In the genomic region with DNA sequence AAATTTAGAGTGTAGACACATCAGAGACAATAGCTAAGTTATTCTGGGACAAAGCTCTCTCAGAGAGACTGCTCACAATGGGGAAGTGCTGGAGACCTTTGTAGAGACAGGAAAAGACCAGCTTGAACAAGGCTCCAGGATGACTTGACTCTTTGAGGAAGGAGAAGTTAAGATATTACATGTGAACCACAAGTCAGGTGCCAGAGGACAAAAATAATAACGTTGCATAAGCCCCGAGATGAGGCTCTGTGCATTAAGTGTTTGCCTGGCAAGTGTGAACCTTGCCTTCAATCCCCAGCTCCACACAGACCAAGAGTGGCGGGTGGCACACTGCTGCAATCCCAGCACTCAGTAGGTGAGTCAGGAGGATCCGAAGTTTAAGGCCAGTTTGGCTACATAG, we compare ENCODE assay signal across 17 mouse cellular contexts. TPM values are rescaled to one million over a fixed set of nuclear protein-coding genes. Genes with fewer than 3 reads are reported as not detected.
DNase-seq lines count a peak whose midpoint lies in the region; ATAC-seq lines count a peak whose summit lies in the region.
"Had no signal": no experiment of that assay in that cellular context is flagged by ENCODE, and none has a peak within 500 bp of the region (broad histone marks: within the 10 kb centered on the region; RNA-seq: fewer than 3 reads in every experiment).

No protein-coding gene starts in this region.

- no peaks in the 10 kb centered on the region for H3K9me3 ChIP-seq in liver, embryonic 12.5 days (replicated peaks)
- no peaks in the 10 kb centered on the region for H3K9me3 ChIP-seq in heart, embryonic 10.5 days
- H3K9me3 ChIP-seq in forebrain, embryonic 11.5 days (ENCODE audit: control insufficient read depth, low read length): no peaks in the 10 kb centered on the region
- H3K9me3 ChIP-seq: embryonic facial prominence, embryonic 12.5 days; forebrain, embryonic 10.5 days had no signal

- no peak for ATAC-seq in liver, embryonic 12.5 days
- ATAC-seq in monocyte, adult 5-6 weeks (replicated peaks; ENCODE audit: insufficient number of reproducible peaks, low FRiP score, low TSS enrichment, poor library complexity, severe bottlenecking): peak; percentile 65
- no peak for ATAC-seq in forebrain, embryonic 11.5 days (replicated peaks; ENCODE audit: low FRiP score)

- peaks cover 7% of the 10 kb centered on the region; the same call in 1 of the 2 replicates for H3K27me3 ChIP-seq in liver, embryonic 12.5 days (replicated peaks)
- peaks cover 40% of the 10 kb centered on the region for H3K27me3 ChIP-seq in heart, embryonic 10.5 days (ENCODE audit: insufficient read depth, poor library complexity, severe bottlenecking)
- H3K27me3 ChIP-seq in forebrain, embryonic 11.5 days (ENCODE audit: control insufficient read depth, insufficient read depth, low read length): peaks cover 9% of the 10 kb centered on the region; the same call in 1 of the 2 replicates

- H3K36me3 ChIP-seq in liver, embryonic 12.5 days: no peaks in the 10 kb centered on the region
- H3K36me3 ChIP-seq in heart, embryonic 10.5 days: no peaks in the 10 kb centered on the region
- no peaks in the 10 kb centered on the region for H3K36me3 ChIP-seq in forebrain, embryonic 11.5 days (ENCODE audit: control insufficient read depth, insufficient read depth, low read length)
- H3K36me3 ChIP-seq: embryonic facial prominence, embryonic 12.5 days; forebrain, embryonic 10.5 days had no signal

- 0 out of 2 replicates have a peak overlapping the region, but pooled peaks have one; percentile 6 for H3K4me2 ChIP-seq in liver, embryonic 12.5 days
- no peak overlapping the region for H3K4me2 ChIP-seq in forebrain, embryonic 11.5 days (ENCODE audit: low read depth, low read length, severe bottlenecking)
- H3K4me2 ChIP-seq: embryonic facial prominence, embryonic 12.5 days; heart, embryonic 11.5 days; hindbrain, embryonic 14.5 days had no signal

- no peak overlapping the region for H3K9ac ChIP-seq in liver, embryonic 12.5 days
- H3K9ac ChIP-seq in forebrain, embryonic 11.5 days (ENCODE audit: low read length): no peak overlapping the region
- H3K9ac ChIP-seq: embryonic facial prominence, embryonic 12.5 days; hindbrain, embryonic 14.5 days had no signal

- H3K4me1 ChIP-seq in liver, embryonic 12.5 days: peaks cover 52% of the 10 kb centered on the region
- no peaks in the 10 kb centered on the region for H3K4me1 ChIP-seq in heart, embryonic 10.5 days
- H3K4me1 ChIP-seq in forebrain, embryonic 11.5 days (replicated peaks; ENCODE audit: control insufficient read depth, insufficient read depth, low read length): peaks cover 4% of the 10 kb centered on the region; the same call in 1 of the 2 replicates

- WGBS in liver, embryonic 12.5 days (ENCODE audit: insufficient replicate concordance): 46% methylated on average over 4 of the region's 4 CpGs
- 66% methylated on average over 4 of the region's 4 CpGs for WGBS in heart, embryonic 10.5 days
- WGBS in forebrain, embryonic 11.5 days: 81% methylated on average over 4 of the region's 4 CpGs

- intact Hi-C loops in gastrocnemius, postnatal 36 days (cut with DNase I): loop anchor here (5.0 kb wide), 1 partner anchor 192 kb away; no protein-coding TSS in a partner anchor

- peak; percentile 59 for DNase-seq in lung, postnatal 36 days
- DNase-seq in lung, postnatal 25 days (ENCODE audit: low spot score): no peak
- peak; percentile 95 for DNase-seq in MEL-GATA-1-ER (ENCODE audit: extremely low read depth, low read depth)
- no peak for DNase-seq in gastrocnemius, postnatal 36 days
- DNase-seq in heart, embryonic 10.5 days (ENCODE audit: low spot score): no peak
- DNase-seq in forebrain, embryonic 11.5 days (ENCODE audit: low spot score): no peak
- DNase-seq: cerebellum, adult 9-10 months; right cerebral cortex, postnatal 4 days had no signal

- H3K27ac ChIP-seq in liver, embryonic 12.5 days: peak overlapping the region; percentile 95
- no peak overlapping the region for H3K27ac ChIP-seq in heart, embryonic 10.5 days
- H3K27ac ChIP-seq in forebrain, embryonic 11.5 days (ENCODE audit: low read depth, low read length): no peak overlapping the region
- H3K27ac ChIP-seq: embryonic facial prominence, embryonic 12.5 days; forebrain, embryonic 10.5 days; hindbrain, embryonic 14.5 days had no signal

- no peak overlapping the region for H3K4me3 ChIP-seq in liver, embryonic 12.5 days
- no peak overlapping the region for H3K4me3 ChIP-seq in heart, embryonic 10.5 days
- no peak overlapping the region for H3K4me3 ChIP-seq in forebrain, embryonic 11.5 days (ENCODE audit: low read depth, low read length)
- H3K4me3 ChIP-seq: embryonic facial prominence, embryonic 12.5 days; forebrain, embryonic 10.5 days; myocyte had no signal

RNA-seq across cellular contexts. Expression of gene Ifnar2, which starts 18.0 kb away (rescaled TPM):
- 63.5 and 65.7 TPM in 2 replicates for polyA plus RNA-seq in liver, embryonic 12.5 days (2016; fragmentation: Nextera tagmentation; extraction: Ambion mirVana)
- 188 to 243 TPM (median 214 TPM) in 3 replicates for total RNA-seq in monocyte, adult 5-6 weeks (2017)
- 1 to 10 TPM; 7.1 to 7.3 TPM for total RNA-seq in gastrocnemius, postnatal 36 days (2021)
- polyA plus RNA-seq in heart, embryonic 10.5 days (2016; fragmentation: Nextera tagmentation; extraction: Ambion mirVana): 42.2 and 48.8 TPM in 2 replicates
- polyA plus RNA-seq in forebrain, embryonic 11.5 days (2014; fragmentation: Nextera tagmentation; extraction: Ambion mirVana): 29.6 and 32.3 TPM in 2 replicates

RNA-seq across cellular contexts. Expression of gene Gm21970, which starts 36.9 kb away (rescaled TPM):
- polyA plus RNA-seq in liver, embryonic 12.5 days (2016; fragmentation: Nextera tagmentation; extraction: Ambion mirVana): not detected in 2 replicates
- total RNA-seq in monocyte, adult 5-6 weeks (2017): not detected in 3 replicates
- total RNA-seq in gastrocnemius, postnatal 36 days (2021): not detected
- not detected in 2 replicates for polyA plus RNA-seq in heart, embryonic 10.5 days (2016; fragmentation: Nextera tagmentation; extraction: Ambion mirVana)
- 1.0 TPM in 1 of 2 replicates, not detected in the other for polyA plus RNA-seq in forebrain, embryonic 11.5 days (2014; fragmentation: Nextera tagmentation; extraction: Ambion mirVana)
- total RNA-seq: left cerebral cortex, postnatal 36 days had no signal
- polyA plus RNA-seq: embryonic facial prominence, embryonic 12.5 days; forebrain, embryonic 10.5 days; heart, embryonic 11.5 days; hindbrain, embryonic 14.5 days; kidney, adult 2 months; myocyte had no signal

RNA-seq across cellular contexts. Expression of gene Il10rb, which starts 51.4 kb away (rescaled TPM):
- 26.0 and 27.0 TPM in 2 replicates for polyA plus RNA-seq in liver, embryonic 12.5 days (2016; fragmentation: Nextera tagmentation; extraction: Ambion mirVana)
- total RNA-seq in monocyte, adult 5-6 weeks (2017): 86.7 to 144 TPM (median 102 TPM) in 3 replicates
- 1 to 10 TPM; 6.6 to 6.7 TPM for total RNA-seq in gastrocnemius, postnatal 36 days (2021)
- 29.6 and 37.0 TPM in 2 replicates for polyA plus RNA-seq in heart, embryonic 10.5 days (2016; fragmentation: Nextera tagmentation; extraction: Ambion mirVana)
- polyA plus RNA-seq in forebrain, embryonic 11.5 days (2014; fragmentation: Nextera tagmentation; extraction: Ambion mirVana): 6.6 and 7.6 TPM in 2 replicates

Comparison
In these comparisons a context has a peak if more than half of its experiments do, and no peak if none do; other contexts are left out.
1. DNase-seq: peak in lung, postnatal 36 days (single experiment) and MEL-GATA-1-ER (single experiment); none in lung, postnatal 25 days (single experiment), gastrocnemius, postnatal 36 days (0 of 2), heart, embryonic 10.5 days (single experiment) and forebrain, embryonic 11.5 days (single experiment).